Mouse (Mus musculus) limb, embryonic 14.5 days (tissue): ENCODE data around the gene Nup160. TPM values are rescaled to one million over a fixed set of nuclear protein-coding genes. Genes with fewer than 3 reads are reported as not detected.

Source experiments
- ATAC-seq: fragments of 200-750 bp; cut with Nextera tagmentation; 2 replicates; pipeline ENCODE4 v1.8.0; 2017; ENCODE audit warnings: low read depth, moderate number of reproducible peaks, moderate TSS enrichment; ENCODE audit not compliant: low FRiP score
- DNase-seq: peaks from one replicate; pipeline ENCODE4 v3.0.0-alpha.2; 2015; ENCODE audit warnings: low spot score
- H3K27ac ChIP-seq: fragments of 300-500 bp; sonication (generic); replicated peaks from 2 replicates; pipeline ENCODE4 v1.5.1; 2014; ENCODE audit warnings: low read depth, mild to moderate bottlenecking, low read length, moderate library complexity, mixed read lengths
- H3K27me3 ChIP-seq: fragments of 300-500 bp; sonication (generic); 2 replicates; pipeline ENCODE4 v1.6.1; 2014; ENCODE audit warnings: low read length, mixed read lengths; ENCODE audit not compliant: control insufficient read depth, insufficient read depth
- H3K36me3 ChIP-seq: fragments of 300-500 bp; sonication (generic); 2 replicates; pipeline ENCODE4 v1.6.1; 2014; ENCODE audit warnings: mild to moderate bottlenecking, low read length, moderate library complexity, mixed read lengths; ENCODE audit not compliant: control insufficient read depth, insufficient read depth
- H3K4me1 ChIP-seq: fragments of 300-500 bp; sonication (generic); 2 replicates; pipeline ENCODE4 v1.6.1; 2014; ENCODE audit warnings: antibody characterized with exemption, low read length, mixed read lengths; ENCODE audit not compliant: control insufficient read depth, insufficient read depth
- H3K4me2 ChIP-seq: fragments of 300-500 bp; sonication (generic); replicated peaks from 2 replicates; pipeline ENCODE4 v1.6.1; 2014; ENCODE audit warnings: low read depth, mild to moderate bottlenecking, low read length, moderate library complexity; ENCODE audit not compliant: severe bottlenecking
- H3K4me3 ChIP-seq: fragments of 300-500 bp; sonication (generic); replicated peaks from 2 replicates; pipeline ENCODE4 v1.5.1; 2014; ENCODE audit warnings: low read length
- H3K9ac ChIP-seq: fragments of 300-500 bp; sonication (generic); 2 replicates; pipeline ENCODE4 v1.6.1; 2014; ENCODE audit warnings: mild to moderate bottlenecking, low read depth, low read length, moderate library complexity; ENCODE audit not compliant: severe bottlenecking
- H3K9me3 ChIP-seq: fragments of 300-500 bp; sonication (generic); 2 replicates; pipeline ENCODE4 v1.6.1; 2016; ENCODE audit warnings: low read length; ENCODE audit not compliant: control insufficient read depth
- POLR2A ChIP-seq: fragments of 200-500 bp; IDR thresholded peaks from 2 replicates; pipeline ENCODE4 v1.8.0; 2012; ENCODE audit warnings: inconsistent platforms, mild to moderate bottlenecking, moderate library complexity, borderline replicate concordance; ENCODE audit not compliant: insufficient read depth, insufficient read length; ENCODE audit errors: extremely low read depth
- WGBS: fragments of 180-500 bp; shearing (Covaris S2); extraction: QIAGEN DNeasy Blood & Tissue Kit; methylation state at CpG from one replicate; pipeline ENCODE4 v1.1.7; 2014; 5-methylcytosine and 5-hydroxymethylcytosine counted together
- polyA plus RNA-seq, 2 experiments: library from polyadenylated mRNA; depleted of rRNA in 1 of 2; stranded (reverse) in 1 of 2; unstranded in 1 of 2; fragments of >200 nt; fragmentation: Nextera tagmentation in 1 of 2; extraction: Ambion mirVana in 1 of 2; gene quantifications; 2 replicates each; pipeline versions ENCODE4 v1.2.1 to v1.2.3; 2012 to 2014

Nup160 gene
- polyA plus RNA-seq, 2 experiments, result 29.9 to 42.0 TPM

- peak; percentile 75; the same call in 1 of the 2 replicates for ATAC-seq
- 0 out of 2 replicates have a peak, but pooled peaks cover 11% of the 10 kb centered on the region for H3K4me1 ChIP-seq
- H3K4me3 ChIP-seq, result peak within 1 kb of the TSS; percentile 45
- peaks cover 32% of the 10 kb centered on the region for H3K36me3 ChIP-seq
- peak within 1 kb of the TSS; percentile 93 for H3K4me2 ChIP-seq
- H3K27me3 ChIP-seq, result peaks cover 15% of the 10 kb centered on the region; the same call in 1 of the 2 replicates
- DNase-seq, result peak; percentile 22
- TF ChIP-seq POLR2A, result no peak
- H3K9ac ChIP-seq, result peak within 1 kb of the TSS; percentile 57
- H3K27ac ChIP-seq, result no peak within 1 kb of the TSS
- WGBS, result 3% methylated on average over 11 of the region's 11 CpGs
- H3K9me3 ChIP-seq, result no peaks in the 10 kb centered on the region
These were observed 105.4 kb downstream of the Nup160 start, which contains the start of gene Agbl2 for GRCm38 (mm10) chr2:90782458-90782857. TSS of gene Agbl2 (plus strand) at chr2:90782727.

- H3K4me3 ChIP-seq, result peak overlapping the region; percentile 45
- no peaks in the 10 kb centered on the region for H3K9me3 ChIP-seq
- WGBS, result 1% methylated on average over 22 of the region's 29 CpGs
- peak overlapping the region; percentile 57 for H3K9ac ChIP-seq
- H3K4me1 ChIP-seq, result 0 out of 2 replicates have a peak, but pooled peaks cover 11% of the 10 kb centered on the region
- TF ChIP-seq POLR2A, result no peak
- peak overlapping the region; percentile 93 for H3K4me2 ChIP-seq
- DNase-seq (no peak), ATAC-seq (peak; percentile 60)
- peaks cover 26% of the 10 kb centered on the region for H3K36me3 ChIP-seq
- peaks cover 15% of the 10 kb centered on the region; the same call in 1 of the 2 replicates for H3K27me3 ChIP-seq
- H3K27ac ChIP-seq, result no peak overlapping the region
These were observed 106.0 kb downstream of the Nup160 start for GRCm38 (mm10) chr2:90782901-90783486.

Other genes starting within 250 kb of the Nup160 start
- gene Ptprj, start 96.6 kb upstream of the Nup160 start, polyA plus RNA-seq (2012; rRNA removed), result 3.9 and 4.0 TPM in 2 replicates
- gene Ptprj, start 96.6 kb upstream of the Nup160 start, polyA plus RNA-seq (2014; fragmentation: Nextera tagmentation; extraction: Ambion mirVana), result 2.7 and 3.2 TPM in 2 replicates
- gene Fnbp4, start 68.2 kb downstream of the Nup160 start, polyA plus RNA-seq (2012; rRNA removed), result 110 and 115 TPM in 2 replicates
- 79.5 and 102 TPM in 2 replicates for gene Fnbp4, start 68.2 kb downstream of the Nup160 start, polyA plus RNA-seq (2014; fragmentation: Nextera tagmentation; extraction: Ambion mirVana)
- gene Agbl2, start 105.5 kb downstream of the Nup160 start, polyA plus RNA-seq (2012; rRNA removed), result 2.2 and 2.3 TPM in 2 replicates
- 1.4 and 2.1 TPM in 2 replicates for gene Agbl2, start 105.5 kb downstream of the Nup160 start, polyA plus RNA-seq (2014; fragmentation: Nextera tagmentation; extraction: Ambion mirVana)
- gene Mtch2, start 169.9 kb downstream of the Nup160 start, polyA plus RNA-seq (2012; rRNA removed), result 111 and 120 TPM in 2 replicates
- gene Mtch2, start 169.9 kb downstream of the Nup160 start, polyA plus RNA-seq (2014; fragmentation: Nextera tagmentation; extraction: Ambion mirVana), result 201 and 210 TPM in 2 replicates
- 28.6 and 38.1 TPM in 2 replicates for gene C1qtnf4, start 208.6 kb downstream of the Nup160 start, polyA plus RNA-seq (2012; rRNA removed)
- 32.0 and 35.0 TPM in 2 replicates for gene C1qtnf4, start 208.6 kb downstream of the Nup160 start, polyA plus RNA-seq (2014; fragmentation: Nextera tagmentation; extraction: Ambion mirVana)
- gene Kbtbd4, start 227.5 kb downstream of the Nup160 start, polyA plus RNA-seq (2012; rRNA removed), result 25.5 and 26.8 TPM in 2 replicates
- 30.5 and 33.8 TPM in 2 replicates for gene Kbtbd4, start 227.5 kb downstream of the Nup160 start, polyA plus RNA-seq (2014; fragmentation: Nextera tagmentation; extraction: Ambion mirVana)
- gene Ndufs3, start 227.6 kb downstream of the Nup160 start, polyA plus RNA-seq (2012; rRNA removed), result 155 and 170 TPM in 2 replicates
- 207 and 219 TPM in 2 replicates for gene Ndufs3, start 227.6 kb downstream of the Nup160 start, polyA plus RNA-seq (2014; fragmentation: Nextera tagmentation; extraction: Ambion mirVana)